Mouse (Mus musculus): ENCODE measurements around the gene Pla2g4f. TPM values are rescaled to one million over a fixed set of nuclear protein-coding genes. Genes with fewer than 3 reads are reported as not detected.

Pla2g4f gene
- polyA plus RNA-seq, 1 experiment from 2014 or later = 2.5 TPM

GRCm38 (mm10) chr2:120265523-120265922, 48.4 kb downstream of the Pla2g4f start:
- Histone ChIP-seq H3K27me3 (replicated peaks; ENCODE audit: control insufficient read depth, insufficient read depth, low read length) (no peaks in the 10 kb centered on the region), H3K9ac (ENCODE audit: low read depth, low read length) (no peak overlapping the region), H3K4me1 (ENCODE audit: control insufficient read depth, insufficient read depth, low read length) (no peaks in the 10 kb centered on the region), H3K4me3 (ENCODE audit: low read depth, low read length) (no peak overlapping the region), H3K27ac (replicated peaks; ENCODE audit: low read depth, low read length) (no peak overlapping the region), H3K4me2 (ENCODE audit: low read depth, low read length) (no peak overlapping the region), H3K36me3 (ENCODE audit: control insufficient read depth, insufficient read depth, low read length) (no peaks in the 10 kb centered on the region), H3K9me3 (ENCODE audit: control insufficient read depth, low read length) (no peaks in the 10 kb centered on the region)
- WGBS = 58% methylated on average over 6 of the region's 6 CpGs
- no peak; the same call in 1 of the 2 replicates for ATAC-seq (ENCODE audit: low read depth)
- DNase-seq (ENCODE audit: low spot score) = peak; percentile 35

- no peak overlapping the region for H3K4me3 ChIP-seq (ENCODE audit: low read depth, low read length)
- H3K9ac ChIP-seq (ENCODE audit: low read depth, low read length) = no peak overlapping the region
- ATAC-seq (ENCODE audit: low read depth) = no peak
- no peaks in the 10 kb centered on the region for H3K4me1 ChIP-seq (ENCODE audit: control insufficient read depth, insufficient read depth, low read length)
- no peak overlapping the region for H3K27ac ChIP-seq (replicated peaks; ENCODE audit: low read depth, low read length)
- no peaks in the 10 kb centered on the region for H3K27me3 ChIP-seq (replicated peaks; ENCODE audit: control insufficient read depth, insufficient read depth, low read length)
- no peaks in the 10 kb centered on the region for H3K36me3 ChIP-seq (ENCODE audit: control insufficient read depth, insufficient read depth, low read length)
- no peak overlapping the region for H3K4me2 ChIP-seq (ENCODE audit: low read depth, low read length)
- H3K9me3 ChIP-seq (ENCODE audit: control insufficient read depth, low read length) = no peaks in the 10 kb centered on the region
- 54% methylated on average over 10 of the region's 10 CpGs for WGBS
- DNase-seq (ENCODE audit: low spot score) = no peak
These were observed 49.1 kb downstream of the Pla2g4f start for GRCm38 (mm10) chr2:120264858-120265257.

GRCm38 (mm10) chr2:120262876-120263275, 51.1 kb downstream of the Pla2g4f start:
- Histone ChIP-seq H3K4me3 (ENCODE audit: low read depth, low read length) (no peak overlapping the region), H3K9me3 (ENCODE audit: control insufficient read depth, low read length) (no peaks in the 10 kb centered on the region), H3K27me3 (replicated peaks; ENCODE audit: control insufficient read depth, insufficient read depth, low read length) (no peaks in the 10 kb centered on the region), H3K9ac (ENCODE audit: low read depth, low read length) (no peak overlapping the region), H3K36me3 (ENCODE audit: control insufficient read depth, insufficient read depth, low read length) (no peaks in the 10 kb centered on the region), H3K27ac (replicated peaks; ENCODE audit: low read depth, low read length) (no peak overlapping the region), H3K4me1 (ENCODE audit: control insufficient read depth, insufficient read depth, low read length) (no peaks in the 10 kb centered on the region), H3K4me2 (ENCODE audit: low read depth, low read length) (no peak overlapping the region)
- DNase-seq (ENCODE audit: low spot score) = no peak
- WGBS = 33% methylated on average over 1 of the region's 1 CpGs
- ATAC-seq (ENCODE audit: low read depth) = no peak

GRCm38 (mm10) chr2:120261346-120261745, 52.6 kb downstream of the Pla2g4f start:
- ATAC-seq (ENCODE audit: low read depth) (no peak), DNase-seq (ENCODE audit: low spot score) (no peak)
- Histone ChIP-seq H3K36me3 (ENCODE audit: control insufficient read depth, insufficient read depth, low read length) (no peaks in the 10 kb centered on the region), H3K4me1 (ENCODE audit: control insufficient read depth, insufficient read depth, low read length) (no peaks in the 10 kb centered on the region), H3K4me2 (ENCODE audit: low read depth, low read length) (no peak overlapping the region), H3K9ac (ENCODE audit: low read depth, low read length) (no peak overlapping the region), H3K4me3 (ENCODE audit: low read depth, low read length) (no peak overlapping the region), H3K27me3 (replicated peaks; ENCODE audit: control insufficient read depth, insufficient read depth, low read length) (no peaks in the 10 kb centered on the region), H3K27ac (replicated peaks; ENCODE audit: low read depth, low read length) (no peak overlapping the region), H3K9me3 (ENCODE audit: control insufficient read depth, low read length) (no peaks in the 10 kb centered on the region)
- 62% methylated on average over 3 of the region's 3 CpGs for WGBS

- Histone ChIP-seq H3K4me2 (ENCODE audit: low read depth, low read length) (no peak overlapping the region), H3K27ac (replicated peaks; ENCODE audit: low read depth, low read length) (no peak overlapping the region), H3K27me3 (replicated peaks; ENCODE audit: control insufficient read depth, insufficient read depth, low read length) (no peaks in the 10 kb centered on the region), H3K9me3 (ENCODE audit: control insufficient read depth, low read length) (no peaks in the 10 kb centered on the region), H3K9ac (ENCODE audit: low read depth, low read length) (no peak overlapping the region), H3K4me1 (ENCODE audit: control insufficient read depth, insufficient read depth, low read length) (no peaks in the 10 kb centered on the region), H3K4me3 (ENCODE audit: low read depth, low read length) (no peak overlapping the region), H3K36me3 (ENCODE audit: control insufficient read depth, insufficient read depth, low read length) (no peaks in the 10 kb centered on the region)
- DNase-seq (ENCODE audit: low spot score) (no peak), ATAC-seq (ENCODE audit: low read depth) (no peak)
These were observed 57.7 kb downstream of the Pla2g4f start for GRCm38 (mm10) chr2:120256259-120256658.

GRCm38 (mm10) chr2:120252644-120253043, 61.3 kb downstream of the Pla2g4f start:
- no peaks in the 10 kb centered on the region for H3K27me3 ChIP-seq (replicated peaks; ENCODE audit: control insufficient read depth, insufficient read depth, low read length)
- no peak overlapping the region for H3K4me2 ChIP-seq (ENCODE audit: low read depth, low read length)
- H3K4me1 ChIP-seq (ENCODE audit: control insufficient read depth, insufficient read depth, low read length) = no peaks in the 10 kb centered on the region
- DNase-seq (ENCODE audit: low spot score) = no peak
- H3K9ac ChIP-seq (ENCODE audit: low read depth, low read length) = no peak overlapping the region
- H3K27ac ChIP-seq (replicated peaks; ENCODE audit: low read depth, low read length) = no peak overlapping the region
- H3K4me3 ChIP-seq (ENCODE audit: low read depth, low read length) = no peak overlapping the region
- no peak for ATAC-seq (ENCODE audit: low read depth)
- 94% methylated on average over 6 of the region's 6 CpGs for WGBS
- no peaks in the 10 kb centered on the region for H3K36me3 ChIP-seq (ENCODE audit: control insufficient read depth, insufficient read depth, low read length)
- H3K9me3 ChIP-seq (ENCODE audit: control insufficient read depth, low read length) = no peaks in the 10 kb centered on the region

Other genes starting within 250 kb of the Pla2g4f start
- gene Ehd4, start 159.6 kb downstream of the Pla2g4f start, polyA plus RNA-seq (2014; fragmentation: Nextera tagmentation; extraction: Ambion mirVana) = 56.4 and 60.8 TPM in 2 replicates
- gene Pla2g4e, start 68.8 kb downstream of the Pla2g4f start, polyA plus RNA-seq (2014; fragmentation: Nextera tagmentation; extraction: Ambion mirVana) = 0.71 and 0.77 TPM in 2 replicates
- 0.07 and 0.15 TPM in 2 replicates for gene Pla2g4d, start 25.0 kb downstream of the Pla2g4f start, polyA plus RNA-seq (2014; fragmentation: Nextera tagmentation; extraction: Ambion mirVana)
- gene Vps39, start 39.0 kb upstream of the Pla2g4f start, polyA plus RNA-seq (2014; fragmentation: Nextera tagmentation; extraction: Ambion mirVana) = 22.3 and 27.0 TPM in 2 replicates
- 8.7 and 9.4 TPM in 2 replicates for gene Ganc, start 89.7 kb upstream of the Pla2g4f start, polyA plus RNA-seq (2014; fragmentation: Nextera tagmentation; extraction: Ambion mirVana)
- gene Tmem87a, start 89.9 kb upstream of the Pla2g4f start, polyA plus RNA-seq (2014; fragmentation: Nextera tagmentation; extraction: Ambion mirVana) = 9.7 and 11.1 TPM in 2 replicates
- 4.5 and 6.7 TPM in 2 replicates for gene Capn3, start 141.9 kb upstream of the Pla2g4f start, polyA plus RNA-seq (2014; fragmentation: Nextera tagmentation; extraction: Ambion mirVana)
- 65.4 and 70.5 TPM in 2 replicates for gene Zfp106, start 249.7 kb upstream of the Pla2g4f start, polyA plus RNA-seq (2014; fragmentation: Nextera tagmentation; extraction: Ambion mirVana)